Mouse (Mus musculus) stomach, adult 2 months (tissue): Measurements from ENCODE around the gene 4932429P05Rik. TPM values are rescaled to one million over a fixed set of nuclear protein-coding genes. Genes with fewer than 3 reads are reported as not detected.

ENCODE experiments used
- polyA plus RNA-seq: library from polyadenylated mRNA; depleted of rRNA; stranded (reverse); fragments of >200 nt; gene quantifications from 2 replicates; pipeline ENCODE4 v1.2.3, GENCODE M21; 2012; rRNA removed

The 4932429P05Rik gene
- not detected in 2 replicates for polyA plus RNA-seq

GRCm38 (mm10) chrX:89751968-89752367 lies at the start of gene 4932429P05Rik:
4932429P05Rik (plus strand) TSS chrX:89752268.

Other genes starting within 250 kb of the 4932429P05Rik start
- gene 4930415L06Rik, start 180.6 kb downstream of the 4932429P05Rik start, polyA plus RNA-seq: not detected in 2 replicates